Comparison of ENCODE assay signal across 23 mouse cellular contexts in genomic region chr7:81647959-81648358, GRCm38 (mm10). TPM values are rescaled to one million over a fixed set of nuclear protein-coding genes. Genes with fewer than 3 reads are reported as not detected.
DNase-seq lines count a peak whose midpoint lies in the region; ATAC-seq and TF ChIP-seq lines count a peak whose summit lies in the region.
"Had no signal": no experiment of that assay in that cellular context is flagged by ENCODE, and none has a peak within 500 bp of the region (broad histone marks: within the 10 kb centered on the region; RNA-seq: fewer than 3 reads in every experiment).

No protein-coding gene starts in this region.

- H3K4me2 ChIP-seq in hindbrain, embryonic 13.5 days, result no peak overlapping the region
- no peak overlapping the region for H3K4me2 ChIP-seq in hindbrain, embryonic 11.5 days (replicated peaks; ENCODE audit: low read depth, low read length)
- H3K4me2 ChIP-seq: embryonic facial prominence, embryonic 12.5 days; forebrain, embryonic 15.5 days had no signal

- H3K4me1 ChIP-seq in hindbrain, embryonic 13.5 days (replicated peaks), result peaks cover 72% of the 10 kb centered on the region
- no peaks in the 10 kb centered on the region for H3K4me1 ChIP-seq in hindbrain, embryonic 11.5 days (replicated peaks; ENCODE audit: control insufficient read depth, insufficient read depth, low read length)

- TF ChIP-seq POLR2A in brain, embryonic 14.5 days (IDR thresholded peaks at IDR 0.05; ENCODE audit: borderline replicate concordance, extremely low read depth, insufficient read depth, insufficient read length, poor library complexity, severe bottlenecking), result no peak

- no peaks in the 10 kb centered on the region for H3K9me3 ChIP-seq in hindbrain, embryonic 13.5 days
- H3K9me3 ChIP-seq in hindbrain, embryonic 11.5 days (ENCODE audit: control insufficient read depth, low read length), result no peaks in the 10 kb centered on the region
- H3K9me3 ChIP-seq: embryonic facial prominence, embryonic 12.5 days; forebrain, embryonic 15.5 days had no signal

- no peak for DNase-seq in hindbrain, embryonic 11.5 days (ENCODE audit: low spot score)
- peak; percentile 24 for DNase-seq in 416B (ENCODE audit: low read depth)
- peak; percentile 62 for DNase-seq in brain, embryonic 14.5 days (ENCODE audit: low read depth)
- no peak for DNase-seq in thymus, postnatal 25 days
- no peak for DNase-seq in c-Kit-positive CD71-positive TER-119-positive erythroid progenitor cells, embryonic 14.5 days (ENCODE audit: low spot score)
- DNase-seq: adrenal gland, adult 2 months; adrenal gland, postnatal 25 days; B cell, adult 2 months; cerebellum, adult 11 months; cerebellum, adult 8-10 months; cerebellum, postnatal 25 days; gastrocnemius, postnatal 36 days; heart, adult 11 months; heart, postnatal 10 days; heart, postnatal 4 days had no signal

- H3K36me3 ChIP-seq in hindbrain, embryonic 13.5 days, result no peaks in the 10 kb centered on the region
- no peaks in the 10 kb centered on the region for H3K36me3 ChIP-seq in hindbrain, embryonic 11.5 days (ENCODE audit: control insufficient read depth, insufficient read depth, low read length)
- H3K36me3 ChIP-seq: embryonic facial prominence, embryonic 12.5 days; forebrain, embryonic 15.5 days had no signal

- TF ChIP-seq CTCF in brain, embryonic 14.5 days (IDR thresholded peaks at IDR 0.05; ENCODE audit: borderline replicate concordance, extremely low read depth, insufficient read depth, insufficient read length), result no peak

- H3K27me3 ChIP-seq in hindbrain, embryonic 13.5 days, result no peaks in the 10 kb centered on the region
- no peaks in the 10 kb centered on the region for H3K27me3 ChIP-seq in hindbrain, embryonic 11.5 days (ENCODE audit: control insufficient read depth, insufficient read depth, low read length)
- H3K27me3 ChIP-seq: embryonic facial prominence, embryonic 12.5 days; forebrain, embryonic 15.5 days had no signal

- H3K4me3 ChIP-seq in hindbrain, embryonic 13.5 days, result no peak overlapping the region
- H3K4me3 ChIP-seq in hindbrain, embryonic 11.5 days (ENCODE audit: low read depth, low read length), result no peak overlapping the region
- H3K4me3 ChIP-seq: embryonic facial prominence, embryonic 12.5 days; forebrain, embryonic 15.5 days had no signal

- peak overlapping the region; percentile 25; the same call in 1 of the 2 replicates for H3K27ac ChIP-seq in hindbrain, embryonic 13.5 days
- H3K27ac ChIP-seq in hindbrain, embryonic 11.5 days (ENCODE audit: low read depth, low read length), result no peak overlapping the region
- H3K27ac ChIP-seq: embryonic facial prominence, embryonic 12.5 days; forebrain, embryonic 15.5 days had no signal

- no peak overlapping the region for H3K9ac ChIP-seq in hindbrain, embryonic 13.5 days
- H3K9ac ChIP-seq in hindbrain, embryonic 11.5 days (ENCODE audit: low read depth, low read length), result no peak overlapping the region
- H3K9ac ChIP-seq: embryonic facial prominence, embryonic 12.5 days; forebrain, embryonic 15.5 days had no signal

- ATAC-seq in hindbrain, embryonic 13.5 days (ENCODE audit: low FRiP score), result no peak
- ATAC-seq in hindbrain, embryonic 11.5 days (ENCODE audit: low FRiP score), result no peak
- ATAC-seq in megakaryocyte, adult 5-6 weeks (ENCODE audit: poor library complexity, severe bottlenecking), result no peak
- ATAC-seq: activated CD4-positive, CD25-positive, alpha-beta regulatory T cell, adult 4 months; CD4-positive, CD25-positive, alpha-beta regulatory T cell, adult 4 months; forebrain, embryonic 15.5 days; hindbrain, embryonic 16.5 days; Patski had no signal

- 58% methylated on average over 5 of the region's 5 CpGs for WGBS in hindbrain, embryonic 13.5 days
- WGBS in hindbrain, embryonic 11.5 days, result 76% methylated on average over 5 of the region's 5 CpGs

RNA-seq across cellular contexts. Expression of gene Homer2, which starts 59.4 kb away (rescaled TPM):
- polyA plus RNA-seq in hindbrain, embryonic 13.5 days (2015; fragmentation: Nextera tagmentation; extraction: Ambion mirVana), result 20.6 and 27.0 TPM in 2 replicates
- 22.2 and 24.4 TPM in 2 replicates for polyA plus RNA-seq in hindbrain, embryonic 11.5 days (2014; fragmentation: Nextera tagmentation; extraction: Ambion mirVana)
- 12.9 and 17.1 TPM in 2 replicates for polyA plus RNA-seq in brain, embryonic 14.5 days (2012; rRNA removed)
- total RNA-seq in megakaryocyte, adult 5-6 weeks (2015), result 0.14 and 0.42 TPM in 2 replicates
- total RNA-seq in megakaryocyte, adult 5-6 weeks (2017), result 0.04 and 0.57 TPM in 2 replicates

Comparison
In these comparisons a context has a peak if more than half of its experiments do, and no peak if none do; other contexts are left out.
1. DNase-seq: peak in 416B (single experiment) and brain, embryonic 14.5 days (single experiment); none in hindbrain, embryonic 11.5 days (single experiment), thymus, postnatal 25 days (single experiment) and c-Kit-positive CD71-positive TER-119-positive erythroid progenitor cells, embryonic 14.5 days (single experiment).